Mouse (Mus musculus): Measurements from ENCODE around the gene Pmpca.
A peak's percentile ranks its signal among the peaks of the same experiment; 100 is the strongest.

Pmpca gene

GRCm38 (mm10) chr2:26424541-26424940 lies 35.4 kb downstream of the Pmpca start:
- no peak for DNase-seq (ENCODE audit: low read depth, low spot score)

GRCm38 (mm10) chr2:26429851-26430250 lies 40.7 kb downstream of the Pmpca start:
- DNase-seq (ENCODE audit: low read depth, low spot score) = no peak

GRCm38 (mm10) chr2:26434791-26435572 lies 45.8 kb downstream of the Pmpca start:
- no peak for DNase-seq (ENCODE audit: low read depth, low spot score)

- no peak for DNase-seq (ENCODE audit: low read depth, low spot score)
Measured at GRCm38 (mm10) chr2:26437221-26437620, 48.1 kb downstream of the Pmpca start.

- DNase-seq (ENCODE audit: low read depth, low spot score) = no peak
Measured at GRCm38 (mm10) chr2:26438373-26438772, 49.2 kb downstream of the Pmpca start.

GRCm38 (mm10) chr2:26439671-26440070 lies 50.5 kb downstream of the Pmpca start:
- no peak for DNase-seq (ENCODE audit: low read depth, low spot score)

- DNase-seq (ENCODE audit: low read depth, low spot score) = no peak
Measured at GRCm38 (mm10) chr2:26441261-26441660, 52.1 kb downstream of the Pmpca start.

- DNase-seq (ENCODE audit: low read depth, low spot score) = no peak
Measured at GRCm38 (mm10) chr2:26441688-26442087, 52.5 kb downstream of the Pmpca start.

GRCm38 (mm10) chr2:26442843-26443242 lies 53.7 kb downstream of the Pmpca start:
- no peak for DNase-seq (ENCODE audit: low read depth, low spot score)

- DNase-seq (ENCODE audit: low read depth, low spot score) = no peak
Measured at GRCm38 (mm10) chr2:26443876-26444275, 54.7 kb downstream of the Pmpca start.

- DNase-seq (ENCODE audit: low read depth, low spot score) = peak; percentile 31
Measured at GRCm38 (mm10) chr2:26444368-26444767, 55.2 kb downstream of the Pmpca start.

- peak; percentile 100 for DNase-seq (ENCODE audit: low read depth, low spot score)
Measured at GRCm38 (mm10) chr2:26444946-26445665, 56.0 kb downstream of the Pmpca start, which contains the start of gene Sec16a. Gene Sec16a (minus strand): TSS chr2:26445216.

- peak; percentile 94 for DNase-seq (ENCODE audit: low read depth, low spot score)
Measured at GRCm38 (mm10) chr2:26445666-26446445, 56.7 kb downstream of the Pmpca start.

GRCm38 (mm10) chr2:26446671-26447070 lies 57.5 kb downstream of the Pmpca start:
- peak; percentile 7 for DNase-seq (ENCODE audit: low read depth, low spot score)

Measured in 3T3-L1 (cell line).